7 mouse cellular contexts compared by ENCODE assay signal in genomic region chr3:108910303-108911080, GRCm38 (mm10). TPM values are rescaled to one million over a fixed set of nuclear protein-coding genes. Genes with fewer than 3 reads are reported as not detected.
DNase-seq lines count a peak whose midpoint lies in the region; ATAC-seq and TF ChIP-seq lines count a peak whose summit lies in the region.

No protein-coding gene starts in this region.

- no peak for DNase-seq in G1E (ENCODE audit: low spot score)
- DNase-seq in induced T-regulatory cell, adult 2 months (ENCODE audit: low read depth), result peak; percentile 48
- peak; percentile 28 to 69 for DNase-seq in spleen, postnatal 4 days (ENCODE audit: low spot score in 2 of 2)
- no peak for DNase-seq in ovary, postnatal 36 days (ENCODE audit: low spot score)

- peaks cover 51% of the 10 kb centered on the region for H3K79me3 ChIP-seq in C2C12 (ENCODE audit: low read depth)

- TF ChIP-seq CTCF in C2C12 (IDR thresholded peaks at IDR 0.05; ENCODE audit: control insufficient read depth, insufficient read depth, insufficient read length) (no peak), G1E (IDR thresholded peaks at IDR 0.05; ENCODE audit: low read depth, low read length) (no peak)

- no peaks in the 10 kb centered on the region for H3K9me3 ChIP-seq in G1E (replicated peaks)
- no peaks in the 10 kb centered on the region for H3K9me3 ChIP-seq in embryonic facial prominence, embryonic 13.5 days
- no peaks in the 10 kb centered on the region for H3K9me3 ChIP-seq in liver, embryonic 16.5 days (replicated peaks; ENCODE audit: control insufficient read depth, low read length)

- H3K4me3 ChIP-seq in C2C12 (ENCODE audit: insufficient read depth, poor library complexity, severe bottlenecking) (peak overlapping the region; percentile 97), G1E (ENCODE audit: low read depth, low read length) (peak overlapping the region; percentile 93)
- peak overlapping the region; percentile 90 for H3K4me3 ChIP-seq in embryonic facial prominence, embryonic 13.5 days
- H3K4me3 ChIP-seq in liver, embryonic 16.5 days (ENCODE audit: low read depth, low read length), result peak overlapping the region; percentile 96

- peak overlapping the region; percentile 93 for H3K4me2 ChIP-seq in embryonic facial prominence, embryonic 13.5 days
- H3K4me2 ChIP-seq in liver, embryonic 16.5 days (ENCODE audit: low read depth, low read length), result peak overlapping the region; percentile 92

- H3K4me1 ChIP-seq in G1E (ENCODE audit: insufficient read depth, low read depth, low read length), result peaks cover 18% of the 10 kb centered on the region
- H3K4me1 ChIP-seq in embryonic facial prominence, embryonic 13.5 days, result peaks cover 20% of the 10 kb centered on the region
- H3K4me1 ChIP-seq in liver, embryonic 16.5 days (ENCODE audit: control insufficient read depth, low read depth, low read length), result peaks cover 10% of the 10 kb centered on the region

- peak overlapping the region; percentile 96 for H3K9ac ChIP-seq in embryonic facial prominence, embryonic 13.5 days
- H3K9ac ChIP-seq in liver, embryonic 16.5 days (ENCODE audit: low read depth, low read length), result peak overlapping the region; percentile 98

- no peaks in the 10 kb centered on the region for H3K27me3 ChIP-seq in C2C12 (ENCODE audit: control insufficient read depth, insufficient read depth, insufficient read length)
- no peaks in the 10 kb centered on the region for H3K27me3 ChIP-seq in G1E (ENCODE audit: insufficient read depth, low read length)
- no peaks in the 10 kb centered on the region for H3K27me3 ChIP-seq in embryonic facial prominence, embryonic 13.5 days
- no peaks in the 10 kb centered on the region for H3K27me3 ChIP-seq in liver, embryonic 16.5 days (ENCODE audit: control insufficient read depth, insufficient read depth, low read depth, low read length)

- H3K36me3 ChIP-seq in C2C12 (ENCODE audit: control insufficient read depth, insufficient read depth), result peaks cover 46% of the 10 kb centered on the region
- peaks cover 39% of the 10 kb centered on the region for H3K36me3 ChIP-seq in G1E (replicated peaks)
- H3K36me3 ChIP-seq in embryonic facial prominence, embryonic 13.5 days, result peaks cover 26% of the 10 kb centered on the region
- peaks cover 23% of the 10 kb centered on the region for H3K36me3 ChIP-seq in liver, embryonic 16.5 days (ENCODE audit: control insufficient read depth, insufficient read depth)

- peak overlapping the region; percentile 99 for H3K27ac ChIP-seq in embryonic facial prominence, embryonic 13.5 days
- H3K27ac ChIP-seq in liver, embryonic 16.5 days (ENCODE audit: low read length), result peak overlapping the region; percentile 99

- under 1% methylated on average over 32 of the region's 32 CpGs for WGBS in embryonic facial prominence, embryonic 13.5 days
- under 1% methylated on average over 32 of the region's 32 CpGs for WGBS in liver, embryonic 16.5 days (ENCODE audit: insufficient replicate concordance)

- ATAC-seq in G1E (ENCODE audit: extremely low read depth, insufficient number of reproducible peaks, low FRiP score, poor library complexity, severe bottlenecking), result no peak
- no peak for ATAC-seq in embryonic facial prominence, embryonic 13.5 days (ENCODE audit: insufficient number of reproducible peaks, insufficient read depth, low FRiP score, low TSS enrichment, low read depth)
- no peak for ATAC-seq in liver, embryonic 16.5 days (ENCODE audit: low read depth)

- H3ac ChIP-seq in C2C12 (ENCODE audit: control insufficient read depth, insufficient read length, low read depth), result peak overlapping the region; percentile 90

- peaks cover 70% of the 10 kb centered on the region for H3K79me2 ChIP-seq in C2C12 (ENCODE audit: control insufficient read depth, insufficient read depth)

TF ChIP-seq in C2C12, 6 proteins besides CTCF, POLR2A, EP300 and RAD21:
- TF ChIP-seq CEBPB (IDR thresholded peaks at IDR 0.05; ENCODE audit: low read depth), result peak; percentile 25
- TF ChIP-seq MYOG (IDR thresholded peaks at IDR 0.05; ENCODE audit: control insufficient read depth, extremely low read depth, insufficient read length), result no peak

RNA-seq across cellular contexts. Expression of gene Prpf38b, which starts 1.0 kb away (rescaled TPM):
- polyA plus RNA-seq in C2C12 (2012; fragmentation: generic; extraction: Trizol) (19.5 TPM), G1E (2012) (117 and 122 TPM in 2 replicates)
- total RNA-seq in G1E (2014; fragmentation: Nextera tagmentation) (216 and 235 TPM in 2 replicates), G1E (2017) (151 and 226 TPM in 2 replicates)
- 95.3 and 111 TPM in 2 replicates for polyA plus RNA-seq in embryonic facial prominence, embryonic 13.5 days (2015; fragmentation: Nextera tagmentation; extraction: Ambion mirVana)
- polyA plus RNA-seq in liver, embryonic 16.5 days (2015; fragmentation: Nextera tagmentation; extraction: Ambion mirVana), result 24.5 and 24.9 TPM in 2 replicates

RNA-seq across cellular contexts. Expression of gene Fndc7, which starts 20.7 kb away (rescaled TPM):
- polyA plus RNA-seq in C2C12 (2012; fragmentation: generic; extraction: Trizol), result 0.01 TPM
- total RNA-seq in G1E (2014; fragmentation: Nextera tagmentation), result not detected in 2 replicates
- total RNA-seq in G1E (2017), result 0.16 and 0.17 TPM in 2 replicates
- not detected in 2 replicates for polyA plus RNA-seq in G1E (2012)
- 0.18 and 0.23 TPM in 2 replicates for polyA plus RNA-seq in embryonic facial prominence, embryonic 13.5 days (2015; fragmentation: Nextera tagmentation; extraction: Ambion mirVana)
- 0.04 TPM in 2 replicates for polyA plus RNA-seq in liver, embryonic 16.5 days (2015; fragmentation: Nextera tagmentation; extraction: Ambion mirVana)

RNA-seq across cellular contexts. Expression of gene Henmt1, which starts 29.2 kb away (rescaled TPM):
- polyA plus RNA-seq in C2C12 (2012; fragmentation: generic; extraction: Trizol), result 0.15 TPM
- total RNA-seq in G1E (2014; fragmentation: Nextera tagmentation), result not detected in 2 replicates
- 0.06 and 0.22 TPM in 2 replicates for total RNA-seq in G1E (2017)
- not detected in 2 replicates for polyA plus RNA-seq in G1E (2012)
- polyA plus RNA-seq in embryonic facial prominence, embryonic 13.5 days (2015; fragmentation: Nextera tagmentation; extraction: Ambion mirVana), result 1.4 and 1.8 TPM in 2 replicates
- polyA plus RNA-seq in liver, embryonic 16.5 days (2015; fragmentation: Nextera tagmentation; extraction: Ambion mirVana), result not detected in 2 replicates

RNA-seq across cellular contexts. Expression of gene Gm9857, which starts 29.8 kb away (rescaled TPM):
- polyA plus RNA-seq in C2C12 (2012; fragmentation: generic; extraction: Trizol) (not detected), G1E (2012) (not detected in 2 replicates)
- total RNA-seq in G1E (2014; fragmentation: Nextera tagmentation) (not detected in 2 replicates), G1E (2017) (not detected in 2 replicates)
- polyA plus RNA-seq in embryonic facial prominence, embryonic 13.5 days (2015; fragmentation: Nextera tagmentation; extraction: Ambion mirVana), result not detected in 2 replicates
- not detected in 2 replicates for polyA plus RNA-seq in liver, embryonic 16.5 days (2015; fragmentation: Nextera tagmentation; extraction: Ambion mirVana)

Comparison
In these comparisons a context has a peak if more than half of its experiments do, and no peak if none do; other contexts are left out.
1. DNase-seq: peak in induced T-regulatory cell, adult 2 months (single experiment) and spleen, postnatal 4 days (2 of 2); none in G1E (single experiment) and ovary, postnatal 36 days (single experiment).
2. Peak in every context shown above with its lines, with median percentiles within 50 percentile points of each other: H3K4me3 ChIP-seq.